Mouse (Mus musculus): ENCODE results near the gene Setd4. TPM values are rescaled to one million over a fixed set of nuclear protein-coding genes. Genes with fewer than 3 reads are reported as not detected.
A peak's percentile ranks its signal among the peaks of the same experiment; 100 is the strongest.

The Setd4 gene
- polyA plus RNA-seq, 1 experiment from 2014 or later = 10.3 TPM

DNA sequence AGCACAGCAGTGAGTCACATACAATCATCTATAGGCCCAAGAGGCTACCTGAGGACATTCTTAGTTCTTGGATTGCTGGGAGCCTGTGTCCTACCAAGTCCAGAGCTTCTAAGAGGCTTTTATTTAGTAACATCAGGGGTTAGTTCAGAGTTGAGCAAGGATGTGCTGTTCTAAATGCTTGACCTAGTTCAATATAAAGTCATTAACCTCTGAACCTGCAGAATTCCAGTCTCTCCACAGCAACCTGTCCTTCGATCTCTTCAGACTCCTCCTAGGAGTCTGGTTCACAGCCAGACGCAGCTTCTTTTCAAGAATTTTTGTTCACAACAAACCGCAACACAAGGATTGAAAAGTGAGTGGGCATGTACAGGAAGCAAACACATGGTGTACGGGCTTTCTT lies 7.1 kb upstream of the Setd4 start:
- 89% methylated on average over 4 of the region's 4 CpGs for WGBS
- no peak overlapping the region for H3K4me2 ChIP-seq (replicated peaks; ENCODE audit: low read depth, low read length)
- ATAC-seq (ENCODE audit: low FRiP score) (no peak), DNase-seq (ENCODE audit: low spot score) (no peak)
- no peaks in the 10 kb centered on the region for H3K27me3 ChIP-seq (ENCODE audit: control insufficient read depth, insufficient read depth, low read length)
- H3K4me1 ChIP-seq (replicated peaks; ENCODE audit: control insufficient read depth, insufficient read depth, low read length) = no peaks in the 10 kb centered on the region
- H3K9me3 ChIP-seq (ENCODE audit: control insufficient read depth, low read length) = no peaks in the 10 kb centered on the region
- H3K36me3 ChIP-seq (ENCODE audit: control insufficient read depth, insufficient read depth, low read length) = no peaks in the 10 kb centered on the region
- no peak overlapping the region for H3K27ac ChIP-seq (ENCODE audit: low read depth, low read length)
- H3K4me3 ChIP-seq (ENCODE audit: low read depth, low read length) = no peak overlapping the region
- no peak overlapping the region for H3K9ac ChIP-seq (ENCODE audit: low read depth, low read length)

DNA sequence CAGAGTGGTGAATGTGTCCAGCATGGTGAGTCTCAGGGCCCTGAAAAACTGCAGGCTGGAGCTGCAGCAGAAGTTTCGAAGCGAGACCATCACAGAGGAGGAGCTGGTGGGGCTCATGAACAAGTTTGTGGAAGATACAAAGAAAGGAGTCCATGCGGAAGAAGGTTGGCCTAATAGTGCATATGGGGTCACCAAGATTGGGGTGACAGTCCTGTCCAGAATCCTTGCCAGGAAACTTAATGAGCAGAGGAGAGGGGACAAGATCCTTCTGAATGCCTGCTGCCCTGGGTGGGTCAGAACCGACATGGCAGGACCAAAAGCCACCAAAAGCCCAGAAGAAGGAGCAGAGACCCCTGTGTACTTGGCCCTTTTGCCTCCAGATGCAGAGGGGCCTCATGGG lies 5.9 kb upstream of the Setd4 start:
- H3K4me2 ChIP-seq (replicated peaks; ENCODE audit: low read depth, low read length) = no peak overlapping the region
- H3K9me3 ChIP-seq (ENCODE audit: control insufficient read depth, low read length) = no peaks in the 10 kb centered on the region
- H3K36me3 ChIP-seq (ENCODE audit: control insufficient read depth, insufficient read depth, low read length) = no peaks in the 10 kb centered on the region
- 95% methylated on average over 4 of the region's 4 CpGs for WGBS
- ATAC-seq (ENCODE audit: low FRiP score) (no peak), DNase-seq (ENCODE audit: low spot score) (no peak)
- no peaks in the 10 kb centered on the region for H3K27me3 ChIP-seq (ENCODE audit: control insufficient read depth, insufficient read depth, low read length)
- no peak overlapping the region for H3K27ac ChIP-seq (ENCODE audit: low read depth, low read length)
- no peak overlapping the region for H3K9ac ChIP-seq (ENCODE audit: low read depth, low read length)
- H3K4me1 ChIP-seq (replicated peaks; ENCODE audit: control insufficient read depth, insufficient read depth, low read length) = no peaks in the 10 kb centered on the region
- no peak overlapping the region for H3K4me3 ChIP-seq (ENCODE audit: low read depth, low read length)

GRCm38 (mm10) chr16:93608731-93609130 lies 4.9 kb upstream of the Setd4 start:
- H3K27ac ChIP-seq (ENCODE audit: low read depth, low read length) = no peak overlapping the region
- WGBS = 72% methylated on average over 8 of the region's 8 CpGs
- H3K4me3 ChIP-seq (ENCODE audit: low read depth, low read length) = no peak overlapping the region
- no peaks in the 10 kb centered on the region for H3K9me3 ChIP-seq (ENCODE audit: control insufficient read depth, low read length)
- no peaks in the 10 kb centered on the region for H3K27me3 ChIP-seq (ENCODE audit: control insufficient read depth, insufficient read depth, low read length)
- no peak for ATAC-seq (ENCODE audit: low FRiP score)
- H3K36me3 ChIP-seq (ENCODE audit: control insufficient read depth, insufficient read depth, low read length) = no peaks in the 10 kb centered on the region
- peak overlapping the region; percentile 61 for H3K4me2 ChIP-seq (replicated peaks; ENCODE audit: low read depth, low read length)
- no peak for DNase-seq (ENCODE audit: low spot score)
- no peak overlapping the region for H3K9ac ChIP-seq (ENCODE audit: low read depth, low read length)
- H3K4me1 ChIP-seq (replicated peaks; ENCODE audit: control insufficient read depth, insufficient read depth, low read length) = no peaks in the 10 kb centered on the region

DNA sequence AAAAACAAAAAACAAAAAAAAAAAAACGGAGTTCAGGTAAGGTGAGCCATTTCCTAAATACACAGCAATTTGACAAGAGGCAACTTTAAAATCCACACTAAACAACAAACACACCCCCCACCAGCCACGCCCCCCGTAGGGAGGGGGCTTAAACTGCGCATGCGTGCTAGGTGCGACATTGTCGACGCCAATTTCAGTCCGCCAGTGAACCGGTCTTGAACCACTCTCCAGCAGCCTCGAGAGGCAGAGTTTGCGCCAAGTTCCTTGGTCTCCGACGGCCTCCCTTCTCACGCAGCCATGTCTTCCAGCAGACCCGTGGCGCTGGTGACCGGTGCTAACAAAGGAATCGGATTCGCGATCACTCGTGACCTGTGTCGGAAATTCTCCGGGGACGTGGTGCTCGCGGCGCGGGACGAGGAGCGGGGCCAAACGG lies 3.8 kb upstream of the Setd4 start:
- Histone ChIP-seq H3K27ac (ENCODE audit: low read depth, low read length) (no peak overlapping the region), H3K4me1 (replicated peaks; ENCODE audit: control insufficient read depth, insufficient read depth, low read length) (no peaks in the 10 kb centered on the region), H3K9ac (ENCODE audit: low read depth, low read length) (peak overlapping the region; percentile 80), H3K9me3 (ENCODE audit: control insufficient read depth, low read length) (no peaks in the 10 kb centered on the region), H3K27me3 (ENCODE audit: control insufficient read depth, insufficient read depth, low read length) (no peaks in the 10 kb centered on the region), H3K4me2 (replicated peaks; ENCODE audit: low read depth, low read length) (peak overlapping the region; percentile 61), H3K4me3 (ENCODE audit: low read depth, low read length) (peak overlapping the region; percentile 63), H3K36me3 (ENCODE audit: control insufficient read depth, insufficient read depth, low read length) (no peaks in the 10 kb centered on the region)
- peak; percentile 43; the same call in 1 of the 2 replicates for ATAC-seq (ENCODE audit: low FRiP score)
- WGBS = under 1% methylated on average over 32 of the region's 32 CpGs
- DNase-seq (ENCODE audit: low spot score) = peak; percentile 91

GRCm38 (mm10) chr16:93606146-93606545 lies 2.3 kb upstream of the Setd4 start:
- Histone ChIP-seq H3K9ac (ENCODE audit: low read depth, low read length) (no peak overlapping the region), H3K4me2 (replicated peaks; ENCODE audit: low read depth, low read length) (no peak overlapping the region), H3K4me1 (replicated peaks; ENCODE audit: control insufficient read depth, insufficient read depth, low read length) (no peaks in the 10 kb centered on the region), H3K27ac (ENCODE audit: low read depth, low read length) (no peak overlapping the region), H3K36me3 (ENCODE audit: control insufficient read depth, insufficient read depth, low read length) (no peaks in the 10 kb centered on the region), H3K27me3 (ENCODE audit: control insufficient read depth, insufficient read depth, low read length) (no peaks in the 10 kb centered on the region), H3K4me3 (ENCODE audit: low read depth, low read length) (no peak overlapping the region), H3K9me3 (ENCODE audit: control insufficient read depth, low read length) (no peaks in the 10 kb centered on the region)
- ATAC-seq (ENCODE audit: low FRiP score) = no peak
- no peak for DNase-seq (ENCODE audit: low spot score)
- 91% methylated on average over 7 of the region's 7 CpGs for WGBS

- WGBS = 63% methylated on average over 4 of the region's 4 CpGs
- ATAC-seq (ENCODE audit: low FRiP score) = no peak
These were observed 1.7 kb upstream of the Setd4 start, which contains the start of gene Cbr1 for GRCm38 (mm10) chr16:93605553-93605952. TSS of gene Cbr1 (plus strand) at chr16:93605853.

DNA sequence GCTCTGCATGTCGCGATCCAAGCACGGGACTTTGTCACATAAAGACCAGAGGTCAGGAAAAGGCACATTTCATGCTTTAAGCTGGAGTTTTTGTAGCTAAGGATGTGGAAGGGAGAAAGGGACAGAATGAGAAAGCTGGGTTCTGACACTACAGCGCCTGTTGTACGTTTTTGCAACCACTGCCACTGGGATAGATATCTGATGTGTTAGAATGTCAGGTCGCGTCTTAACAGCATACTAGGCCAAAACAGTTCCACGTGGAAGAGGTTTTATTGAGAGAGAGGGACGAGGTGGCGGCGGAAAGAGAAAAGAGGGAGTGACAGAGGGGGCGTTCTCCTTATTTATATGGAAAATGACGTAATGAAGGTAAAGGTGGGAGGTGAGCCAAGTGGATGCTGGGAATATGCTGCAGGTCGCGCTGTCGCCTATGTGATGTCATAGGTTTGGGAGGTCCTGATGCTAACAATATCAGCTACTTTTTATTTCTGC lies 662 bp upstream of the Setd4 start:
- Histone ChIP-seq H3K4me2 (replicated peaks; ENCODE audit: low read depth, low read length) (peak overlapping the region; percentile 83), H3K4me3 (ENCODE audit: low read depth, low read length) (peak overlapping the region; percentile 56), H3K27ac (ENCODE audit: low read depth, low read length) (peak overlapping the region; percentile 88; the same call in 1 of the 2 replicates), H3K27me3 (ENCODE audit: control insufficient read depth, insufficient read depth, low read length) (no peaks in the 10 kb centered on the region), H3K9me3 (ENCODE audit: control insufficient read depth, low read length) (no peaks in the 10 kb centered on the region), H3K4me1 (replicated peaks; ENCODE audit: control insufficient read depth, insufficient read depth, low read length) (no peaks in the 10 kb centered on the region), H3K9ac (ENCODE audit: low read depth, low read length) (peak overlapping the region; percentile 80), H3K36me3 (ENCODE audit: control insufficient read depth, insufficient read depth, low read length) (no peaks in the 10 kb centered on the region)
- 3% methylated on average over 16 of the region's 16 CpGs for WGBS
- ATAC-seq (ENCODE audit: low FRiP score) (no peak), DNase-seq (ENCODE audit: low spot score) (peak; percentile 37)

More at GRCm38 (mm10) chr16:93605553-93605952, 1.7 kb upstream of the Setd4 start, which contains the start of gene Cbr1:
- peak within 1 kb of the TSS; percentile 56 for H3K4me3 ChIP-seq (ENCODE audit: low read depth, low read length)
- no peaks in the 10 kb centered on the region for H3K9me3 ChIP-seq (ENCODE audit: control insufficient read depth, low read length)
- no peak within 1 kb of the TSS for H3K27ac ChIP-seq (ENCODE audit: low read depth, low read length)
- H3K4me1 ChIP-seq (replicated peaks; ENCODE audit: control insufficient read depth, insufficient read depth, low read length) = no peaks in the 10 kb centered on the region
- H3K9ac ChIP-seq (ENCODE audit: low read depth, low read length) = peak within 1 kb of the TSS; percentile 80; the same call in 1 of the 2 replicates
- H3K27me3 ChIP-seq (ENCODE audit: control insufficient read depth, insufficient read depth, low read length) = no peaks in the 10 kb centered on the region
- peak within 1 kb of the TSS; percentile 83 for H3K4me2 ChIP-seq (replicated peaks; ENCODE audit: low read depth, low read length)
- no peaks in the 10 kb centered on the region for H3K36me3 ChIP-seq (ENCODE audit: control insufficient read depth, insufficient read depth, low read length)
- DNase-seq (ENCODE audit: low spot score) = no peak

DNA sequence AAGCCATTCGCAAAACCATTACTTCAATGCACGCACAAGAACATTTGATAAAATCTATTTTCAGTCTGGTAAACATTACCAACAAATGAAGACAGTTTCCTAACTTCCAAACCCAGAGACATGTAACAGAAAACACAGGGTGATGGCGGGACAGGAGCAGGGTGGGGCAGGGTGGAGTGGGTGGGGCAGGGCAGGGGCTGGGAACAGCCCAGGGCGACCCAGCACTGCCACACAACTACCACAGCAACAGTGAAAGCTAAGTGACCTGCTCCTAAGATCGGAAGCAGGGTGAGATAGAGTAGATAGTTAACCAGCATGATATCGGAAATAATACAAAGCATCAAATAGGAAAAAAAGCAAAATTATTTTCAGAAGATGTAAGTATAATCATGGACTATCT lies 4.4 kb downstream of the Setd4 start:
- 91% methylated on average over 6 of the region's 6 CpGs for WGBS
- H3K9ac ChIP-seq (ENCODE audit: low read depth, low read length) = no peak overlapping the region
- DNase-seq (ENCODE audit: low spot score) (no peak), ATAC-seq (ENCODE audit: low FRiP score) (no peak)
- H3K4me1 ChIP-seq (replicated peaks; ENCODE audit: control insufficient read depth, insufficient read depth, low read length) = no peaks in the 10 kb centered on the region
- no peak overlapping the region for H3K4me2 ChIP-seq (replicated peaks; ENCODE audit: low read depth, low read length)
- H3K9me3 ChIP-seq (ENCODE audit: control insufficient read depth, low read length) = no peaks in the 10 kb centered on the region
- no peak overlapping the region for H3K4me3 ChIP-seq (ENCODE audit: low read depth, low read length)
- no peak overlapping the region for H3K27ac ChIP-seq (ENCODE audit: low read depth, low read length)
- no peaks in the 10 kb centered on the region for H3K27me3 ChIP-seq (ENCODE audit: control insufficient read depth, insufficient read depth, low read length)
- no peaks in the 10 kb centered on the region for H3K36me3 ChIP-seq (ENCODE audit: control insufficient read depth, insufficient read depth, low read length)

- no peaks in the 10 kb centered on the region for H3K27me3 ChIP-seq (ENCODE audit: control insufficient read depth, insufficient read depth, low read length)
- 94% methylated on average over 9 of the region's 9 CpGs for WGBS
- H3K4me1 ChIP-seq (replicated peaks; ENCODE audit: control insufficient read depth, insufficient read depth, low read length) = no peaks in the 10 kb centered on the region
- H3K9ac ChIP-seq (ENCODE audit: low read depth, low read length) = no peak overlapping the region
- no peak overlapping the region for H3K4me3 ChIP-seq (ENCODE audit: low read depth, low read length)
- DNase-seq (ENCODE audit: low spot score) (no peak), ATAC-seq (ENCODE audit: low FRiP score) (no peak)
- H3K36me3 ChIP-seq (ENCODE audit: control insufficient read depth, insufficient read depth, low read length) = no peaks in the 10 kb centered on the region
- no peaks in the 10 kb centered on the region for H3K9me3 ChIP-seq (ENCODE audit: control insufficient read depth, low read length)
- no peak overlapping the region for H3K27ac ChIP-seq (ENCODE audit: low read depth, low read length)
- no peak overlapping the region for H3K4me2 ChIP-seq (replicated peaks; ENCODE audit: low read depth, low read length)
These were observed 6.3 kb downstream of the Setd4 start for GRCm38 (mm10) chr16:93597551-93597950.

All from hindbrain, embryonic 11.5 days (tissue).